Mouse (Mus musculus) layer of hippocampus, adult 2 months (tissue): ENCODE data around the gene Klc3. TPM values are rescaled to one million over a fixed set of nuclear protein-coding genes. Genes with fewer than 3 reads are reported as not detected.

Source experiments
- DNase-seq, 2 experiments: peaks; one replicate each; pipeline ENCODE4 v3.0.0; 2022; ENCODE audit warnings: low spot score in 2 of 2
- H3K27ac ChIP-seq: fragments of 200-600 bp; 2 replicates; pipeline ENCODE4 v1.8.1; 2022
- H3K4me3 ChIP-seq: fragments of 200-600 bp; 2 replicates; pipeline ENCODE4 v1.8.1; 2022; ENCODE audit warnings: mild to moderate bottlenecking
- CTCF ChIP-seq: fragments of 200-600 bp; conservative IDR thresholded peaks from 2 replicates; pipeline ENCODE4 v1.8.1; 2022; ENCODE audit warnings: antibody characterized with exemption, mild to moderate bottlenecking, moderate library complexity
- total RNA-seq, 2 experiments: library from RNA; stranded (reverse); gene quantifications; 2 replicates each; pipeline ENCODE4 v1.2.3; 2021

The Klc3 gene
- total RNA-seq, 2 experiments from 2014 or later: 3.2 to 3.5 TPM

DNA sequence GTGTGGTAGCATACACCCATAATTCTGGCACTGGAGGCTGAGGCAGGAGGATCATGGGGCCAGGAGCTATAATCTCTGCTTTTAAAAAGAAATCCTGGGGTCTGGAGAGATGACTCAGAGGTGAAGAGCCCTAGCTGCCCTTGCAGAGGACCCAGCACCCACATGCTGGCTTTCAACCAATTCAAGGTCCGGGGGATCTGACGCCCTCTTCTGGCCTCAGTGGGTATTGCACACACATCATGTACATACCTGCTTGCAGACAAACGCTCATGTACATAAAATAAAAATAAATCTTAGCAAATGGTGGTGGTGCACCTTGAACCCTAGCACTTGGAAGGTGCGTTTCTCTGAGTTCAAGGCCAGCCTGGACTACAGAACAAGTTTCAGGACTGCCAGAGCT is 3.0 kb downstream of the Klc3 start:
- TF ChIP-seq CTCF: peak; percentile 62
- no peak overlapping the region for H3K27ac ChIP-seq
- DNase-seq: no peak
- H3K4me3 ChIP-seq: no peak overlapping the region

DNA sequence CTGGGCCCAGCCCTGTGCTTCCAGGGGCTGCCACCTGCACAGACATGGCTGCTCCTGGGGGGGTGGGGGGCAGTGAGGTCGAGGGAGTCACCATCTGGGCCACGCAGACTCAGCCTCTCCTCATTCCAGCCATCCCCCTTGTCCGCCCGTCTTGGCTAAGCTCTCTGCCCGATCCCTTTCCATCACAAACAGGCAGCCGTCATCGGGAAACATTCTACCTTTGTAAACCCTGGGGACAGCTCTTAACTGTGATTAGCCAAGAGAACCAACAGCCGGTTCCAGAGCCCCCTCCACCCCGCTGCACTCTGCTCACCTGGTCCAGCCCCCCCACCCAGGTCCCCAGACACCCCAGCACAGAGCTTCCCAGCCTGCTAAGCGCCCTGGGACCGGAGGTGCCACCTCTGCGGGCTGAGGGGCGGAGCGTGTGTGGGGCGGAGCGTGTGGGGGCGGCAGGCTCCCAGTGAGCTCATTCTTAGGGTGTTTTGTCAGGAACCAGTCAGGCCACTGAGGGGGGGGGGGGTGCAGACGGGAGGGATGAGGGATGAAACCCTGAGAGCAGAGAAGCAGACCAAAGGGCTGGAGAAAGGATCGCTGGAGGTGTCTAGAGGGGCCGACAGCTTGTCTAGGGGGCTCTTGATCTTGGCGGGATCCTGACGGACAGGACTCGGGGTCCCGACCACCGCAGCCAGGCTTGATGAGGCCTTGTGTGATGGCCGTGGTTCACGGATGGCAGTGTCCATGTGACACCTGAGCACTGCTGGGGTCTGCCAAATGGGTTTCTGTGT is 4.2 kb downstream of the Klc3 start:
- peak overlapping the region; percentile 23; the same call in 1 of the 2 replicates for H3K4me3 ChIP-seq
- TF ChIP-seq CTCF: no peak
- no peak overlapping the region for H3K27ac ChIP-seq
- DNase-seq: no peak

DNA sequence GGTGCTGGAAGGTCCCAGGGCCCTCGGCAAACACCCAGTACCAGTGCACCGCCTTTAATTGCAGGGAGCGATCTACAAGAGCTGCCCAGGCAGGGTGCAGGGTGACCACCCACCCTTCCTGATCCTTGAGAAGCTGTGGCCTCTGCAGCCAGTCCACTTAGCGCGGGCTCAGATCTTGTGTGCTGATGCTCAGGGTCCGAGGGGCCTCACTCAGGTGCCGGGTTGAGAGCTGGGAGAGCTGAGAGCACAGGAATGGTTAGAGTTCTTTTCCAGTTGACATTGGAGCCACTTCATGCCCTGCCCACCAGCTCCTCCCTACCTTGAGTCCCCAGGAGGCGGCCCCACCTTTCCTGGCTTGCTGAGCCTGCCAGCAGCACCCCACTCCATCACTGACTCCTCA is 9.4 kb downstream of the Klc3 start:
- no peak overlapping the region for H3K27ac ChIP-seq
- no peak for TF ChIP-seq CTCF
- DNase-seq: no peak
- H3K4me3 ChIP-seq: no peak overlapping the region

DNA sequence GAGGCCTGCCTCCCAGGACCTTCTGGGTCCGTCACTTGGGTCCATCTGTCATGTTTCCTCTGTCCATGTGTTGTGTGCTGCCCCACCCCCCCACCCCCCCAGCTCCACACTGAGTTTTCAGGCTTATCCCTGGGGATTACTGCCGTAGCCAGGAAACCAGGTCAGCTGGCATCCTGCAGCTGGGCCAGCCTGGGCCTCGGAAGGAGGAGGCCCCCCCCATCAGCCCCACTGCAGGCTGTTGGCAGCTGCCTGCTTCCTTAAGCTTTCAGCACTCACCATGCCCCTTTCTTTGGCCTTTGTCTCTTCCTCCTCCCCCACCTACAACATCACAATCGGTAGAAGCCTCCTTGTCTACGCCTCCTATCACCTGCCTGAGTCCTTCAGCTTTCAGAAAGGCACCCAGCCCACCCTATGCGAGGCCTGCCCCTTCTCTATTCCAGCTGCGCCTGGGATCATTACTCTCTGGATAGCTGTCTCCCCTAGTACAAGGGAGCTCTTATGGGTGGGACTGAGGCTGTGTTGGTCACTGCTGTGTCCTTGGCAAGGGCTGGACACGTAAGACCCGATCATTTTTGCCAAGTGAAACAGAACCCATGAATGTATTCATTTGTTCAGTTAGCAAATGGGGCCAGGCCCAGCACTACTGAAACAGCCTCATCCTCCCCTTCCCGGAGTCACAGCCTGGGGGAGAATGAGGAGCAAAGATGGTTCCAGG is 15.0 kb downstream of the Klc3 start:
- peak overlapping the region; percentile 83 for H3K27ac ChIP-seq
- DNase-seq: no peak
- TF ChIP-seq CTCF: no peak

DNA sequence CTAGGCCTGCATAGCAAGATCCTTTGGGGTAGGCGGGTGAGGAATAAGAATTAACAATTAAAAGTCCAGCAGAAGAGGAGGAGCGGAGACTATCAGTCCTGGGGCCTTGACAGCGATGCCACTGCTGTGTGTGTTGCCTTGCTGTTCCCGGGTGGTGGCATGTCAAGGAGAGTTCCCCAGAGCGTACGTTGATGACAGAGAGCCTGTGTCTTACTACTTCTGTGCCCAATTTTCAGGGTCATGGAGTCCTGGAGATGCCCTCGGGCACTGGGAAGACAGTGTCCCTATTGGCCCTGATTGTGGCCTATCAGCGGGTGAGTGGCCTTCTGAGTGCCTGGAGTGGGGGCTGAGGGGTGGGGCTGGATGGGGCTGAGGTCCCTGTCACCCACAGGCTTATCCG is 20.2 kb downstream of the Klc3 start:
- no peak for TF ChIP-seq CTCF
- DNase-seq: no peak
- H3K4me3 ChIP-seq: no peak overlapping the region
- H3K27ac ChIP-seq: no peak overlapping the region

More for the DNA sequence above, 15.0 kb downstream of the Klc3 start:
- no peak overlapping the region for H3K4me3 ChIP-seq

DNA sequence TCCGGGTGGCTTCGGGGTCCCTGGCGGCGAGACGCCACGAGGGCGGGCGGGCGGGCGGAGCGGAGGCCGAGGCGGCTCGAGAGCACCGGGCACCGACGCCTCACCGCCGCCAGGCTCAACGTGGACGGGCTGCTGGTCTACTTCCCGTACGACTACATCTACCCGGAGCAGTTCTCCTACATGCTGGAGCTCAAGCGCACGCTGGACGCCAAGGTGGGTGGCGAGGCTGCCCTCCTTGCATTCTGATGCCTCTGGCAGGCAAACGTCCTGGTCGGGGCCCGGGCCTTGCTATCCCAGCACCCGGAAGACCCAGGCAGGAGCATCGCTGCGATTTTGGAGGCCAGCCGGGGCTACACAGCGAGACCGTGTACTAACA is 21.8 kb downstream of the Klc3 start:
- H3K27ac ChIP-seq: peak overlapping the region; percentile 69
- DNase-seq: no peak
- TF ChIP-seq CTCF: peak; percentile 44
- H3K4me3 ChIP-seq: peak overlapping the region; percentile 96

DNA sequence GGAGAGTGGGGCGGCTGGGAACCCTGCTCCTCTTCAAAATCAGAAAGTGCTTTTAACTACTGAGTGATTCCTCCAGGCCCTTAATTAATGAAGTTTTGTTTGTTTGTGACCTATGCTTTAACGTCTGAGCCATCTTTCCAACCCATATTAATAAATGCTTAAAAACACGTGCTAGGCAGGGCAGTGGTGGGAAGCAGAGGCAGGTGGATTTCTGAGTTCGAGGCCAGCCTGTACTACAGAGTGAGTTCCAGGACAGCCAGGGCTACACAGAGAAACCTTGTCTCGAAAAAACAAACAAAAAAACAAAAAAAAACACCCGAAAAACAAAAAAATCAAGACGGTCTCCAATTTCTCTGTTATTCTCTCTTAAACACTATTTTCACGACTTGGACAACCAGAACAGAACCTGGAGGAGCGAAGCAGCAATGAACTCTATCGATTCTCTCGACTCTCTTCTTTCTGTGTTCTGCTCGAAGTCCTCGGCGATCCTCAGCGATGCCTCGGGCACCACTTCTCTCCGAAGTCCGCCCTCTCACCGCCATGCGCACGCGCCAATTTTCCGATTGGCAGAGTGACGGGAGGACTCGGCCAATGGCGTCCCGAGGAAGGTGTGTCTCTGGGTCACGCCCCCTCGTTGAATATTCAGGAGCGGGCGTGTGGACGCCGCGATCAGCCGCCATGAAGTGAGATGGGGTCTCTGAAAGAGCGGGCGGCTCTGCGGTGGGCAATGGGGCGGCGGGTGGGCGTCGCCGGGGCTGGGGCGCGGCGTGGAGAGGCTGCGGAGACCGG is 22.3 kb downstream of the Klc3 start, which contains the start of gene Ercc2:
Ercc2 (plus strand) TSS at position 634 of the 789 bp plus-strand sequence.
- DNase-seq: peak; percentile 99
- peak within 1 kb of the TSS; percentile 96 for H3K4me3 ChIP-seq
- TF ChIP-seq CTCF: no peak
- H3K27ac ChIP-seq: peak within 1 kb of the TSS; percentile 69

DNA sequence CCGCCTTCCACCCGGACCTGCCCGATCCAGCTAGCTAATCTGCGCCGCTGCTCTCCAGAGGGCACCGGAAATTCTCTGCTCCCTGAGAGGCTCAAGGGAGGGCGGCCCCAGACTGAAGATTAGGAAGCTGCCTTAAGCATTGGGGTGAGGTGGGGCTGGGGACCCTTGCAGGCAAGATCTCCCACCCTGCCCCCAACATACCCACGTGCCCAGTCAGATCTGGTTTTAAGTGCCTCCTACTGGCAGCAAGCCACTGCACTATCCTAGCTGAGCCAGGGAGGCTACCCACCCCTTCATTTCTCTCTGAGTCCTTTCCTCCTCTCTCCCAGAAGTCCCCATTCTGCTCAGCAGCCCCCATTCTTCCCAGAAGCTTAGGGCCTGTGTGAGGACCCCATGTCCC is 25.9 kb downstream of the Klc3 start:
- TF ChIP-seq CTCF: no peak
- H3K4me3 ChIP-seq: no peak overlapping the region
- H3K27ac ChIP-seq: no peak overlapping the region
- no peak for DNase-seq

DNA sequence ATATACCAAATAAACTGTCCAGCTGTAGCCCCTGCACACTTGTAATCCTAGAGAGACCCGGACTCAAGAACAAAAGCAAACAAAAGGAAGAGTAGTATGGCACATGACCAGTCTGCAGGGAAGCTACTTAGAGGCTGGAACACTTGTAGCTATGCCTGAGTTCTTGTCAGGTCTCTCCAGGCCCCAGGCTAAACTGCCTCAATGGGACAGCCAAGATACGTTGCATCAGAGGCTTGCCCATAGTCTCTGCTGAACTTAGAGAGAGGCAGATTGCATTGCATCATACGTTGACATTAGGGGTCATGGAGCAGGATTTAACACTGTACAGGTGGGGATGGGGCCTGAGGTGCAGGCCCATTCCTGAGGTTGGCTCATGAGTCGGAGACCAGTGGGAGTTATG is 27.9 kb downstream of the Klc3 start:
- no peak overlapping the region for H3K27ac ChIP-seq
- TF ChIP-seq CTCF: no peak
- DNase-seq: no peak
- H3K4me3 ChIP-seq: no peak overlapping the region

DNA sequence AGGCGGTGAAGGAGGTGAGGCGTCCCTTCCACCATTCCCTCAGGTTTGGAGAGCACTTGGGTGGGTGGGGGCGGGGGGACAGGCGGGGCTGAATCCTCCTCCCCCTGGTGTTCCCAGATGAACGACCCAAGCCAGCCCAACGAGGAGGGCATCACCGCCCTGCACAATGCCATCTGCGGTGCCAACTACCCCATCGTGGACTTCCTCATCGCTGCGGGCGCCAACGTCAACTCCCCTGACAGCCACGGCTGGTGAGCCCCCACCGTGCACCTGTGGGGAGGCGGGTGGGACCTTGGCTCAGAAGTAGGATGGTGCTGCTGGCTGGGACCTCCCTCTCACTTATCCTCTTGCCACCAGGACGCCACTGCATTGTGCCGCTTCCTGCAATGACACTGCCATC is 28.5 kb downstream of the Klc3 start:
- H3K27ac ChIP-seq: no peak overlapping the region

DNA sequence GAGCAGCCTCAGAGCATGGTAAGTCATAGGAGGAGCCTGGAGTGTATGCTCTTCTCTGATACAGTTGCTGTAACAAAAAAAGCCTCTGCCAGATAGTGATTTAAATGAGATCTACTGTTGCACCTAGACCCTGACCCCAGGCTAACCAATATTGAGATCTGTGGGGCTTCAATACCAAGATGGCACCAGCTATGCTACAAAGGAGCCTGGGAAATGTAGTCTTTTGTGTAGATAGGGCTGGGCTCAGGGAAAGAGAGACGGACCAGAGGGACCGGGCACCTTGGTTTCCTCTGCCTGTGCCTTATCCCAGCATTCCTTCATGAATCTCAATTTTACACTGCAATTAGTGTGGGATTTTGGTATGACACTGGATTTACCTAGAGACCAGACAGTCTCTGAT is 30.5 kb downstream of the Klc3 start:
- Histone ChIP-seq H3K27ac (no peak overlapping the region), H3K4me3 (no peak overlapping the region)
- no peak for TF ChIP-seq CTCF
- no peak for DNase-seq

More for the DNA sequence above, 28.5 kb downstream of the Klc3 start:
- no peak for TF ChIP-seq CTCF
- H3K4me3 ChIP-seq: no peak overlapping the region
- no peak for DNase-seq

DNA sequence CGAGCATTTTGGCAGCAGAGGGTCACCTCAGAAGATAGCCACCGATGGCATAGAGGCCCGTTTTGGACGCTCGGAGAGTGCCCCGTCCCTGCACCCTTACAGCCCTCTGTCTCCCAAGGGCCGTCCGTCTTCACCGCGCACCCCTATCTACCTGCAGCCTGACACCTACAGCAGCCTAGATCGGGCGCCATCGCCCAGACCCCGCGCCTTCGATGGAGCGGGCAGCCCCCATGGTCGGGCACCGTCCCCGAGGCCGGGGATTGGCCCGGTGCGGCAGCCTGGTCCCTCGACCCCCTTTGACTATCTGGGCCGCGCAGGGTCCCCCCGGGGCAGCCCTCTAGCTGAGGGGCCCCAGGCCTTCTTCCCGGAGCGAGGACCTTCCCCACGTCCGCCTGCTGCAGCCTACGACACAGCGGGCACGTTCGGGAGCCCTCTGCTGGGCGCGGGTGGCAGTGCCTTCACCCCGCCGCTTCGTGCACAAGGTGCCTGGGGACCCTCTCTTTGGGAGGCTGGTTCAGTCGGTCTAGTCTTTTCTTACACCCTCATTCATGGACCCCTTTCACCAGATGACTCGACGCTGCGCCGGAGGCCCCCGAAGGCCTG is 34.0 kb downstream of the Klc3 start:
- DNase-seq: peak in 1 of 2 experiments; percentile 79
- TF ChIP-seq CTCF: peak; percentile 98
- Histone ChIP-seq H3K4me3 (peak overlapping the region; percentile 65), H3K27ac (peak overlapping the region; percentile 88)
